ENCODE assay signal across 18 mouse cellular contexts in the genomic region with DNA sequence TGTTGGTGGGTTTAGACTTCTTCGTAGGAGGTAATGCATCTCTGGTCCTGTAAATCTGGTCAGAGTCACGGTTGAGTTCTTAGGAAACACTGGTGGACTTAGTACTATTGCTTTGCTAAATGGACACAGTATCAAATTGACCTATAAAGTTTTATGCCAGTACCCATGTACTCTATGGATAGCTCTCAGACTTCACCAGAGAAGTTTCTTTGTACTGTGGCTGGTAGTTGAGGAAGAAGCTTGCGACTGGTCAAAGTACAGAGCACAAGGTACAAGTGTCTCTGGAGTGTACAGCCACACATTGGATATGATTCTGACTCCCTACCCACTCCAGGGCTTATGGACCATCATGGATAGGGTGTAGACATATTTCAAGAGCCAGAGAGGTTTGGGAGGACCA.
A peak's percentile ranks its signal among the peaks of the same experiment; 100 is the strongest.
DNase-seq lines count a peak whose midpoint lies in the region; ATAC-seq and TF ChIP-seq lines count a peak whose summit lies in the region.
"Had no signal": no experiment of that assay in that cellular context is flagged by ENCODE, and none has a peak within 500 bp of the region (broad histone marks: within the 10 kb centered on the region; RNA-seq: fewer than 3 reads in every experiment).

No protein-coding gene starts in this region.

- H3K4me2 ChIP-seq in intestine, postnatal 0 days (replicated peaks; ENCODE audit: low read depth): no peak overlapping the region
- H3K4me2 ChIP-seq: embryonic facial prominence, embryonic 12.5 days; forebrain, embryonic 13.5 days; forebrain, embryonic 15.5 days had no signal

- TF ChIP-seq POLR2A in kidney, adult 2 months (IDR thresholded peaks at IDR 0.05; ENCODE audit: low read depth, low read length): no peak

- no peak overlapping the region for H3K4me3 ChIP-seq in kidney, adult 2 months (ENCODE audit: insufficient read depth, low read depth, low read length)
- no peak overlapping the region for H3K4me3 ChIP-seq in intestine, postnatal 0 days (ENCODE audit: low read depth, low read length)
- H3K4me3 ChIP-seq: embryonic facial prominence, embryonic 10.5 days; embryonic facial prominence, embryonic 12.5 days; forebrain, embryonic 13.5 days; forebrain, embryonic 15.5 days had no signal

- no peaks in the 10 kb centered on the region for H3K4me1 ChIP-seq in kidney, adult 2 months (ENCODE audit: control insufficient read depth, insufficient read depth, low read length)
- 0 out of 2 replicates have a peak, but pooled peaks cover 4% of the 10 kb centered on the region for H3K4me1 ChIP-seq in intestine, postnatal 0 days (replicated peaks; ENCODE audit: control insufficient read depth, insufficient read depth, low read length)
- H3K4me1 ChIP-seq: embryonic facial prominence, embryonic 10.5 days; embryonic facial prominence, embryonic 12.5 days; forebrain, embryonic 13.5 days; forebrain, embryonic 15.5 days had no signal

- ATAC-seq in intestine, postnatal 0 days: peak; percentile 91
- ATAC-seq: forebrain, embryonic 13.5 days; forebrain, embryonic 15.5 days had no signal

- no peaks in the 10 kb centered on the region for H3K9me3 ChIP-seq in intestine, postnatal 0 days (ENCODE audit: control insufficient read depth)
- H3K9me3 ChIP-seq: embryonic facial prominence, embryonic 10.5 days; embryonic facial prominence, embryonic 12.5 days; forebrain, embryonic 13.5 days; forebrain, embryonic 15.5 days had no signal

- H3K36me3 ChIP-seq in kidney, adult 2 months (ENCODE audit: control insufficient read depth, insufficient read depth, low read length): peaks cover 4% of the 10 kb centered on the region
- H3K36me3 ChIP-seq in intestine, postnatal 0 days (ENCODE audit: control insufficient read depth, insufficient read depth): peaks cover 33% of the 10 kb centered on the region

- 77% methylated on average over 3 of the region's 3 CpGs for WGBS in kidney, adult 2 months
- WGBS in intestine, postnatal 0 days: 68% methylated on average over 3 of the region's 3 CpGs
- WGBS in large intestine, adult 2 months: 50% methylated on average over 3 of the region's 3 CpGs

- DNase-seq in kidney, adult 2 months: peak; percentile 14
- DNase-seq in kidney, postnatal 25 days: no peak
- peak; percentile 50 for DNase-seq in large intestine, adult 2 months (ENCODE audit: low read depth, low spot score)
- no peak for DNase-seq in heart, adult 11 months
- no peak for DNase-seq in cerebellum, adult 18-20 months
- DNase-seq: adrenal gland, adult 2 months; adrenal gland, postnatal 10 days; adrenal gland, postnatal 25 days; cerebellum, adult 11 months; cerebellum, adult 2 months; cerebellum, adult 9-10 months; cerebellum, postnatal 10 days; cerebellum, postnatal 25 days had no signal

- no peak for TF ChIP-seq CTCF in kidney, adult 2 months (conservative IDR thresholded peaks at IDR 0.05; ENCODE audit: insufficient read depth, insufficient read length, low read depth, low read length)
- TF ChIP-seq CTCF in intestine, postnatal 0 days (IDR thresholded peaks at IDR 0.05; ENCODE audit: low read depth): no peak

- H3K27ac ChIP-seq in kidney, adult 2 months (ENCODE audit: insufficient read depth, low read depth, low read length): no peak overlapping the region
- H3K27ac ChIP-seq in intestine, postnatal 0 days (ENCODE audit: low read depth, low read length): peak overlapping the region; percentile 41
- H3K27ac ChIP-seq: embryonic facial prominence, embryonic 10.5 days; embryonic facial prominence, embryonic 12.5 days; forebrain, embryonic 13.5 days; forebrain, embryonic 15.5 days had no signal

- H3K9ac ChIP-seq in intestine, postnatal 0 days (ENCODE audit: low read depth, low read length): no peak overlapping the region
- H3K9ac ChIP-seq: embryonic facial prominence, embryonic 12.5 days; forebrain, embryonic 13.5 days; forebrain, embryonic 15.5 days had no signal

- no peaks in the 10 kb centered on the region for H3K27me3 ChIP-seq in kidney, adult 2 months (replicated peaks; ENCODE audit: control insufficient read depth, insufficient read depth, low read length)
- H3K27me3 ChIP-seq in intestine, postnatal 0 days (replicated peaks; ENCODE audit: control insufficient read depth, insufficient read depth, low read length): no peaks in the 10 kb centered on the region
- H3K27me3 ChIP-seq: embryonic facial prominence, embryonic 12.5 days; forebrain, embryonic 13.5 days; forebrain, embryonic 15.5 days had no signal

Comparison
In these comparisons a context has a peak if more than half of its experiments do, and no peak if none do; other contexts are left out.
1. DNase-seq: peak in kidney, adult 2 months (single experiment) and large intestine, adult 2 months (single experiment); none in kidney, postnatal 25 days (0 of 2), heart, adult 11 months (single experiment) and cerebellum, adult 18-20 months (0 of 2).